Mouse (Mus musculus) E14TG2a.4 (cell line): ENCODE data around the gene Ptf1a.

Experiments used
- H3K27me3 ChIP-seq: 2 replicates; pipeline ENCODE4 v1.6.1; 2014; ENCODE audit warnings: low read length, control low read depth; ENCODE audit not compliant: insufficient read depth
- H3K36me3 ChIP-seq: 2 replicates; pipeline ENCODE4 v1.6.1; 2014; ENCODE audit warnings: low read length, control low read depth; ENCODE audit not compliant: insufficient read depth
- H3K4me1 ChIP-seq: replicated peaks from 2 replicates; pipeline ENCODE4 v1.6.1; 2014; ENCODE audit warnings: low read depth, low read length, control low read depth
- H3K4me3 ChIP-seq: replicated peaks from 2 replicates; pipeline ENCODE4 v1.5.1; 2014; ENCODE audit warnings: mild to moderate bottlenecking, low read length
- H3K9me3 ChIP-seq: 2 replicates; pipeline ENCODE4 v1.6.1; 2014; ENCODE audit warnings: low read length, control low read depth
- CTCF ChIP-seq: conservative IDR thresholded peaks from 2 replicates; pipeline ENCODE4 v1.5.1; 2014; ENCODE audit warnings: low read length
- NANOG ChIP-seq: IDR thresholded peaks from 2 replicates; pipeline ENCODE4 v1.6.1; 2014; ENCODE audit warnings: borderline replicate concordance, low read length, mixed read lengths
- POU5F1 ChIP-seq: IDR thresholded peaks from 2 replicates; pipeline ENCODE4 v1.6.1; 2014; ENCODE audit warnings: low read length, borderline replicate concordance

Ptf1a gene

GRCm38 (mm10) chr2:19490262-19490661 is 44.8 kb downstream of the Ptf1a start:
- no peak for TF ChIP-seq POU5F1
- TF ChIP-seq NANOG: no peak
- TF ChIP-seq CTCF: no peak
- no peaks in the 10 kb centered on the region for H3K27me3 ChIP-seq

More at GRCm38 (mm10) chr2:19490262-19490661, 44.8 kb downstream of the Ptf1a start:
- peaks cover 4% of the 10 kb centered on the region; the same call in 1 of the 2 replicates for H3K4me1 ChIP-seq
- no peak overlapping the region for H3K4me3 ChIP-seq
- H3K9me3 ChIP-seq: no peaks in the 10 kb centered on the region
- no peaks in the 10 kb centered on the region for H3K36me3 ChIP-seq
